Mouse (Mus musculus) stomach, postnatal 0 days (tissue): ENCODE measurements around the gene Skint8.

Experiments
- CTCF ChIP-seq: IDR thresholded peaks from 2 replicates; pipeline ENCODE4 v1.5.1; 2016; ENCODE audit warnings: antibody characterized with exemption, low read depth, mild to moderate bottlenecking, moderate library complexity
- EP300 ChIP-seq: optimal IDR thresholded peaks from 2 replicates; pipeline ENCODE3; 2016; ENCODE audit warnings: antibody characterized with exemption

DNA sequence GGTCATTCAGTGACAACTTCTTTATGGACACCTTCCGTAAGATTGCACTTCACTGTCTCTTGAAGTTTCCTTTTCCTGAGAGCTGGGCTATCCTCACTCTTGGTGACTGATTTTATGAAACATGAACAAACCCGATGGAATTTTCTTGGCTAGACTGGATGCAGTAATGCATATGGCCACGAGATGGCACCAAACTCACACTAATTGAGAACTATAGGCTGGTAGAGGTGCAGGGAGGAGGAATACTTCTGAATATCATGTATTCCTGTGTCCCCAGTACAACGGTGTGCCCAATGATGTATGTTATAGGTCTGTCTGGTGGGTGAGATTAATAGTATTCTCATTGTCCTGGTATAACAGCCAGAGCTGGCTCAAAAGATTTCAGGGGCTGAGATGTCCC, 32.6 kb upstream of the Skint8 start:
- TF ChIP-seq CTCF (peak; percentile 95), EP300 (no peak)
